Mouse (Mus musculus): ENCODE measurements at regions not wholly inside any gene's neighbourhood (a gene's known extent, or its start where the extent isn't known, plus 50 kb on each side); places are given as distances from the start of the nearest gene placed in this dataset.
A peak's percentile ranks its signal among the peaks of the same experiment; 100 is the strongest.

- Histone ChIP-seq H3K9me3 (no peaks in the 10 kb centered on the region), H3K9ac (no peak overlapping the region), H3K4me2 (replicated peaks) (no peak overlapping the region), H3K27ac (no peak overlapping the region), H3K4me1 (replicated peaks) (peaks cover 3% of the 10 kb centered on the region; the same call in 1 of the 2 replicates), H3K4me3 (replicated peaks) (no peak overlapping the region), H3K27me3 (replicated peaks) (no peaks in the 10 kb centered on the region), H3K36me3 (no peaks in the 10 kb centered on the region)
- 85% methylated on average over 13 of the region's 13 CpGs for WGBS
- no peak for ATAC-seq
Observed at GRCm38 (mm10) chr11:19826481-19827185, 97.5 kb upstream of the Spred2 start.

- WGBS, result 59% methylated on average over 11 of the region's 11 CpGs
- Histone ChIP-seq H3K27ac (no peak overlapping the region), H3K9me3 (no peaks in the 10 kb centered on the region), H3K36me3 (no peaks in the 10 kb centered on the region), H3K27me3 (replicated peaks) (no peaks in the 10 kb centered on the region), H3K9ac (no peak overlapping the region), H3K4me1 (replicated peaks) (peaks cover 3% of the 10 kb centered on the region; the same call in 1 of the 2 replicates), H3K4me2 (replicated peaks) (no peak overlapping the region), H3K4me3 (replicated peaks) (no peak overlapping the region)
- no peak for ATAC-seq
Observed at GRCm38 (mm10) chr11:19827996-19828395, 96.2 kb upstream of the Spred2 start.

GRCm38 (mm10) chr11:19828959-19829401 lies 95.2 kb upstream of the Spred2 start:
- no peaks in the 10 kb centered on the region for H3K36me3 ChIP-seq
- no peak for ATAC-seq
- no peak overlapping the region for H3K9ac ChIP-seq
- H3K9me3 ChIP-seq, result no peaks in the 10 kb centered on the region
- peaks cover 3% of the 10 kb centered on the region; the same call in 1 of the 2 replicates for H3K4me1 ChIP-seq (replicated peaks)
- WGBS, result 64% methylated on average over 8 of the region's 8 CpGs
- no peaks in the 10 kb centered on the region for H3K27me3 ChIP-seq (replicated peaks)
- H3K4me3 ChIP-seq (replicated peaks), result no peak overlapping the region
- H3K4me2 ChIP-seq (replicated peaks), result no peak overlapping the region
- no peak overlapping the region for H3K27ac ChIP-seq

- Histone ChIP-seq H3K9ac (no peak overlapping the region), H3K4me2 (replicated peaks) (no peak overlapping the region), H3K36me3 (no peaks in the 10 kb centered on the region), H3K27ac (no peak overlapping the region), H3K9me3 (no peaks in the 10 kb centered on the region), H3K4me1 (replicated peaks) (peaks cover 3% of the 10 kb centered on the region; the same call in 1 of the 2 replicates), H3K4me3 (replicated peaks) (no peak overlapping the region), H3K27me3 (replicated peaks) (no peaks in the 10 kb centered on the region)
- WGBS, result 36% methylated on average over 9 of the region's 9 CpGs
- ATAC-seq, result no peak
Observed at GRCm38 (mm10) chr11:19829564-19830279, 94.5 kb upstream of the Spred2 start.

GRCm38 (mm10) chr11:19830280-19831062 lies 93.7 kb upstream of the Spred2 start:
- H3K27me3 ChIP-seq (replicated peaks), result no peaks in the 10 kb centered on the region
- H3K27ac ChIP-seq, result no peak overlapping the region
- peaks cover 9% of the 10 kb centered on the region for H3K4me1 ChIP-seq (replicated peaks)
- ATAC-seq, result peak; percentile 62; the same call in 1 of the 2 replicates
- H3K36me3 ChIP-seq, result no peaks in the 10 kb centered on the region
- no peaks in the 10 kb centered on the region for H3K9me3 ChIP-seq
- WGBS, result 21% methylated on average over 18 of the region's 18 CpGs
- no peak overlapping the region for H3K4me2 ChIP-seq (replicated peaks)
- no peak overlapping the region for H3K9ac ChIP-seq
- no peak overlapping the region for H3K4me3 ChIP-seq (replicated peaks)

GRCm38 (mm10) chr11:19834561-19834960 lies 89.6 kb upstream of the Spred2 start:
- no peak for ATAC-seq

GRCm38 (mm10) chr11:19835221-19835745 lies 88.9 kb upstream of the Spred2 start:
- WGBS, result 33% methylated on average over 6 of the region's 6 CpGs
- Histone ChIP-seq H3K9me3 (no peaks in the 10 kb centered on the region), H3K9ac (no peak overlapping the region), H3K27me3 (replicated peaks) (no peaks in the 10 kb centered on the region), H3K4me1 (replicated peaks) (peaks cover 7% of the 10 kb centered on the region; the same call in 1 of the 2 replicates), H3K36me3 (no peaks in the 10 kb centered on the region), H3K4me3 (replicated peaks) (no peak overlapping the region), H3K4me2 (replicated peaks) (peak overlapping the region; percentile 35; the same call in 1 of the 2 replicates), H3K27ac (no peak overlapping the region)
- peak; percentile 49 for ATAC-seq

More at GRCm38 (mm10) chr11:19834561-19834960, 89.6 kb upstream of the Spred2 start:
- Histone ChIP-seq H3K4me1 (replicated peaks) (peaks cover 8% of the 10 kb centered on the region), H3K4me3 (replicated peaks) (no peak overlapping the region), H3K4me2 (replicated peaks) (no peak overlapping the region), H3K27me3 (replicated peaks) (no peaks in the 10 kb centered on the region), H3K27ac (no peak overlapping the region), H3K36me3 (no peaks in the 10 kb centered on the region), H3K9me3 (no peaks in the 10 kb centered on the region), H3K9ac (no peak overlapping the region)
- 82% methylated on average over 8 of the region's 8 CpGs for WGBS

GRCm38 (mm10) chr11:19838932-19839331 lies 85.2 kb upstream of the Spred2 start:
- Histone ChIP-seq H3K4me2 (replicated peaks) (no peak overlapping the region), H3K36me3 (no peaks in the 10 kb centered on the region), H3K4me3 (replicated peaks) (no peak overlapping the region), H3K9ac (no peak overlapping the region), H3K27me3 (replicated peaks) (no peaks in the 10 kb centered on the region), H3K4me1 (replicated peaks) (peaks cover 7% of the 10 kb centered on the region; the same call in 1 of the 2 replicates), H3K9me3 (no peaks in the 10 kb centered on the region), H3K27ac (no peak overlapping the region)
- 88% methylated on average over 5 of the region's 5 CpGs for WGBS
- ATAC-seq, result no peak

GRCm38 (mm10) chr11:19843084-19843483 lies 81.1 kb upstream of the Spred2 start:
- Histone ChIP-seq H3K9me3 (no peaks in the 10 kb centered on the region), H3K4me2 (replicated peaks) (no peak overlapping the region), H3K27me3 (replicated peaks) (no peaks in the 10 kb centered on the region), H3K36me3 (no peaks in the 10 kb centered on the region), H3K27ac (no peak overlapping the region), H3K9ac (no peak overlapping the region), H3K4me3 (replicated peaks) (no peak overlapping the region), H3K4me1 (replicated peaks) (no peaks in the 10 kb centered on the region)
- no peak for ATAC-seq
- 84% methylated on average over 3 of the region's 3 CpGs for WGBS

- ATAC-seq, result no peak
- 92% methylated on average over 6 of the region's 6 CpGs for WGBS
- no peak overlapping the region for H3K9ac ChIP-seq
- no peak overlapping the region for H3K4me3 ChIP-seq (replicated peaks)
- H3K27me3 ChIP-seq (replicated peaks), result no peaks in the 10 kb centered on the region
- H3K4me1 ChIP-seq (replicated peaks), result peaks cover 11% of the 10 kb centered on the region
- H3K27ac ChIP-seq, result no peak overlapping the region
- H3K36me3 ChIP-seq, result no peaks in the 10 kb centered on the region
- H3K9me3 ChIP-seq, result no peaks in the 10 kb centered on the region
- H3K4me2 ChIP-seq (replicated peaks), result no peak overlapping the region
Observed at GRCm38 (mm10) chr11:19847910-19848309, 76.3 kb upstream of the Spred2 start.

GRCm38 (mm10) chr11:19848412-19848811 lies 75.8 kb upstream of the Spred2 start:
- ATAC-seq, result no peak
- H3K9me3 ChIP-seq, result no peaks in the 10 kb centered on the region
- H3K4me2 ChIP-seq (replicated peaks), result no peak overlapping the region
- no peaks in the 10 kb centered on the region for H3K27me3 ChIP-seq (replicated peaks)
- no peak overlapping the region for H3K27ac ChIP-seq
- no peak overlapping the region for H3K4me3 ChIP-seq (replicated peaks)
- 80% methylated on average over 6 of the region's 6 CpGs for WGBS
- H3K36me3 ChIP-seq, result no peaks in the 10 kb centered on the region
- H3K9ac ChIP-seq, result no peak overlapping the region
- peaks cover 11% of the 10 kb centered on the region for H3K4me1 ChIP-seq (replicated peaks)

GRCm38 (mm10) chr11:19849347-19849811 lies 74.8 kb upstream of the Spred2 start:
- H3K9me3 ChIP-seq, result no peaks in the 10 kb centered on the region
- ATAC-seq, result peak; percentile 56
- H3K27ac ChIP-seq, result peak overlapping the region; percentile 51; the same call in 1 of the 2 replicates
- no peaks in the 10 kb centered on the region for H3K27me3 ChIP-seq (replicated peaks)
- H3K36me3 ChIP-seq, result no peaks in the 10 kb centered on the region
- H3K9ac ChIP-seq, result no peak overlapping the region; the same call in 1 of the 2 replicates
- no peak overlapping the region for H3K4me2 ChIP-seq (replicated peaks)
- WGBS, result 42% methylated on average over 4 of the region's 4 CpGs
- no peak overlapping the region for H3K4me3 ChIP-seq (replicated peaks)
- peaks cover 11% of the 10 kb centered on the region for H3K4me1 ChIP-seq (replicated peaks)

All from intestine, embryonic 15.5 days (tissue).